Mouse (Mus musculus) cerebellum, adult (tissue): ENCODE measurements around the gene Sash1.

Experiments used
- ATAC-seq: cut with Nextera tagmentation; 2 replicates; pipeline ENCODE4 v1.9.2; 2017; ENCODE audit warnings: mild to moderate bottlenecking, moderate library complexity, mixed read lengths; ENCODE audit not compliant: insufficient number of reproducible peaks, low FRiP score, low TSS enrichment

Gene Sash1

GRCm38 (mm10) chr10:8858718-8859117 is 27.2 kb downstream of the Sash1 start:
- no peak for ATAC-seq

GRCm38 (mm10) chr10:8856942-8857341 is 28.9 kb downstream of the Sash1 start:
- no peak for ATAC-seq

DNA sequence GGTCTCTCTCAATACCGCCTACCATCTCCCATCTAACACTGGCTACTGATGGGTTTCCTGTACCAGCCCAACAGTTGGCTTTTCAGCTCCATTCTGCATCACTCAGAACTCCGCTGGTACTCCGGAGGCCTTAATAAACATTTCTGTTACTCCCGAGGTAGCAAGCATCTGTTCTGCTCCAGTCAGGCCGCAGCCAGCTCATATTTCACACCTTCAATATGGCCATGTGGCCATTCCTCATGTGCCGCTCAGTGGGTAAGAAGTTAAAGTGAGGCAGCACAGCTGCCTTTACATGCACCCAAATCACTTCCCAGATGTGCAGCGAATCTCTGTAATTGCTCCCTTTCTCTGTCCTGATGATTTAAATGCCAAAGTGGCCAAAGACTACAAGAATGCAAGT is 32.5 kb downstream of the Sash1 start:
- ATAC-seq = no peak

- ATAC-seq = no peak
Measured at GRCm38 (mm10) chr10:8851625-8852024, 34.2 kb downstream of the Sash1 start.

- ATAC-seq = no peak
Measured at GRCm38 (mm10) chr10:8847974-8848373, 37.9 kb downstream of the Sash1 start.

DNA sequence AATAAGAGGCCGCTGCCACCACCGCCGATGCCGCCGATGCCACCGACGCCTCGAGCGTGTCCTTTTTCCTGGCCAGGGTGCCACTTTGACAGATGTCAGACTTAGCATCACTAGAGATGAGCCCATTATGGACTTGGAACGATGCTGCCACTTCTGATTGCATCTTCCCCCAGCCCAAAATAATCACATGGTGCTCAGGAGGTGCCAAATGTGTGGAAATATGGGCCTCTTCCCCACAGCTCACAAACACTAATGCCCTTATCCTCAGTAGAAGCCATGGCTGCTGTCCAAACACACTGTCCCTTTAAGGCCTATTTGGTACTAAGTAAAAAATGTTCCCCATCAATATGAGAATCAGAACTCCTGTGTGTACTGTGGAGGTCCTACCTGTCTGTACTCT is 39.6 kb downstream of the Sash1 start:
- no peak for ATAC-seq

DNA sequence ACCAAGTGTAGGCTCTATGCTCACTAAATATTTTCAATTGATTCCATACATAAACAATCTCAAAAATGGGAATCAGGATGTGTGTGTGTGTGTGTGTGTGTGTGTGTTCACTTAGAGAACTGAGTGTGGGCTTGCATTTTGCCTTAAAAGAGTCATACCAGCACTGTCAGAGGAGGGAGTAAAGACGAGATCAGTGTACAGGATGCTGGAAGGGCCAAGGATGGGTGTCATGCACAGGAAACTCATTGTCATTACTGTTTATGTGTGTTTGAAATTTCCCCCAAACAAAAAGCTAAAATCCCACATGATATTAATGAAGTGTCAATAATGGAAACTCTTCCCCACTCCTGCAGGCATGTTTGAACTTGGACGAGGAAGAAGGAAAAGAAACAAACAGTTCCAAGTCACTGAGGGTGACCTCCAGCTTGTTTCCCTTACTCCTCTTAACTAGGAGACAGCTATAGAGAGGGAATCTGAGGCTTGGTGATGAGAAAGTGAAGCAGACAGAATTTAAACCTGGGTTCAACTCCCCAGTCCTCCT is 40.6 kb downstream of the Sash1 start:
- no peak for ATAC-seq

DNA sequence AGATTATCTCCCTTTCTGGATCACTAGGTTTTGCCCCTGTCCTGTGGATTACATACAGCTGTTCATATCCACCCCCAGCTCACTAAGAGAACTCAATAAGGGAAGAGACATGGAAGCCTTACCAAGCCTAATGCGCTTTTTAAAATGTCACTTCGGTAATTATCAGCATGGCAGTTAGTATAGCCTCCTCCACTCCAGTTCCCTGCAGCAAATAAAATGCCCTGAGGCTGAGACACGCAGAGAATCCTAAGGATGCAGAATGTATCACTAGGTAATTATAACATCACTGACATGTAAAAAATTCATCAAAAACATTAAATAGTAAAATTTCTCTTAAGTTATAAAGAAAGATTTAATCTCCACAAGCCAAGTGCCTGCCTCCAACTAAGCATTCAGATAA is 45.9 kb downstream of the Sash1 start:
- no peak for ATAC-seq

DNA sequence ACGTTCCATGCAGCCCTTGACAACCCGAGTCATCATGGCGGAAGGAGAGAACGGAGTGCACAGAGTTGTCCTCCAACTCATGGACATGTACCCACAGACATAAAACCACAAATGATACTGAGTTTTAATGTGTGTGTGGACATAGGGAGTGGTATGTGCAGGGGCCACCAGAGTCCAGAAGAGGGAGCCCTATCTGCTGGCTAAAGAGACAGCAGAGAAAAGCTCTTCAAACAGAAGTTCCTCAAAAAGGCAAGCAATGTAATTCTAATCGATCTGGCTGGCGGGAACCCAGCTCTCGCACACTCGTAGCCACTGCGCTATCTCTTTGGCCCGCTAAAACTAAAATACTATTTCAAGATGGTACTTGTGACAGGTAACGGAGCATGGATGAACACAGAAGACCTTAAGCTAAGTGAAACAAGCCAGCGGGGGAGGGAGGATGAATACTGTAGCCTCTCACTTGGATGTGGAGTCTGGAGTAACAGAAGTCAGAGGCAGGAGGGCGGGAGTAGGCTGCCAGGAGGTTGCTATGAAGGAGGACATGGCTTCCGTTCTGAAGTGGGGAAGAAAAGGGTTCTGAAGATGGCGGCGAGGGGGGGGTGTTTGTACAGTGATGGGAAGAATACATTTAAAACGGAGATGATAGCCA is 51.9 kb downstream of the Sash1 start:
- ATAC-seq = no peak

DNA sequence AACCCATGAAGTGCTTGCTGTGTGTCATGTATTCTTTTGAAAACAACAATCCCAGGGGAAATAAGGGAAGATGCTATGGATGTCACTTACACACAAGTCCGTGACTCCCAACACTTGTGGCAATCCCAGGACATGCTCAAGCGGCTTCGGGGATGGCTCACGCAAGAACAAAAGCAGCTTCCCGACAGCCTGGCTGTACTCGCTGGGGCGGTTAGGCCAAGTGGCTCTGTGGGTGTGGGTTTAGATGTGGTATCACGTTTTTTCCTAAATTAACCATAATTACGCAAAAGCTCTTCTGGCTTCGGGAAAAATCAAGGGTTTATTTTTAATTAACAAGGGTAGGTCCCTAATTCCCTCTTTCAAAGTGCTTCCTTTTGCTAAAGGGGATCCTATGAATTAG is 59.6 kb downstream of the Sash1 start:
- ATAC-seq = no peak

- ATAC-seq = no peak
Measured at GRCm38 (mm10) chr10:8825874-8826273, 60.0 kb downstream of the Sash1 start.

- no peak for ATAC-seq
Measured at GRCm38 (mm10) chr10:8818066-8818465, 67.8 kb downstream of the Sash1 start.

- no peak for ATAC-seq
Measured at GRCm38 (mm10) chr10:8813984-8814578, 71.8 kb downstream of the Sash1 start.

DNA sequence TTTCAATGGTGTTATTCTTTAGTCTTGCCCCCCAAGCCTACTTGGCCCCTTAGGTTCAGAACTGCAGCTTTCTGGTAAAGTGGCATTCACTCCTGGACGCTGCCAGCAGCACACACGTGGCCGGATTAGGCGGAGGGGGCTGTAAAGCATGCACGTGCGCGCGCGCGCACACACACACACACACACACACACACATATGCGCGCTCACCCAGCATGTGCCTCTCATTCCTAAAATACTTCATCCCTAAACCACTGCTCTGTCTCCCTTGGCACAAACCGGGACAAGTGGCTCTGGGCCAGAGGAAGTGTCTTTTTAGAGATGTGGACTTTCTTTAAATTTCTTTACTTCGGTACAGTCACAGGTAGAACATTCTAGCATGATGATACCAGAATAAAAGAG is 72.6 kb downstream of the Sash1 start:
- no peak for ATAC-seq

- ATAC-seq = no peak
Measured at GRCm38 (mm10) chr10:8812807-8813206, 73.1 kb downstream of the Sash1 start.

- ATAC-seq = no peak
Measured at GRCm38 (mm10) chr10:8811261-8812039, 74.4 kb downstream of the Sash1 start.

DNA sequence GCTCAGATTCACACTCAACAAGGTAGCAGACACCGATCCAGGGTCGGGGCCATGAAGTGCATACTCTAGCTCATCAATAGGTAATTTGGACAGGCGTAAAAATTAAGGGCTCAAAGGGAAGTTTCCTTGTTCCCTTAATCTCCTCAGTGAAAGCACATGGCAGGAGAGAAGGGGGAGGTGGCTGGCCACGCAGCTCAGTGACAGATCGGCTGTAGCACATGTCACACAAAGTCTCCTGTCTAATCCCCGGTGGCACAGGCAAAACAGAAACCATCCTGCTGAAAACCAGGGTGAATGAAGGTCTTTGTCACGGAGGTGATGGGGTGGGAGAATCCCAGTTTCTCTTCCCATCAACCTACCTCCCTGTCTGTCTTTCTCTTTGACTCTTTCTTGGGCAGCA is 75.4 kb downstream of the Sash1 start:
- no peak for ATAC-seq

- ATAC-seq = no peak
Measured at GRCm38 (mm10) chr10:8808383-8808782, 77.5 kb downstream of the Sash1 start.

- no peak for ATAC-seq
Measured at GRCm38 (mm10) chr10:8807581-8807980, 78.3 kb downstream of the Sash1 start.

DNA sequence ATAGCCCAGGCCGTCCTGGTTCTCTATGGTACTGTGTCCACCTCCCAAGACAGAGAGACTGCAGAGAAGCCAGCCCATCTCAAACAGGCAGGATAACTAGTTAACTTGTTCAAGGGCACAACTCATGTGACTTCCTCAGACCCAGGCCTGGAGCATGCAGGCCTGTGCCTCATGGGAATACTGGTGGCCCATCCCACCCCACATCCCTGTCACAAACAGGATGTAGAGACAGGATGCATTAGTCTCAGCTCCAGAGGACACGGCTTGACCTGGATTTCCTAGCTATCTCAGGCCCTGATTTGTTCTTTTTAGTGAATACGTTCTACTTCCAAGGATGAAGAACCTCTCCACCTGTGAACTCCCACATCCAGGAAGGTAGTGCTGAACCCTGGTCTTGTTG is 80.5 kb downstream of the Sash1 start:
- no peak for ATAC-seq

DNA sequence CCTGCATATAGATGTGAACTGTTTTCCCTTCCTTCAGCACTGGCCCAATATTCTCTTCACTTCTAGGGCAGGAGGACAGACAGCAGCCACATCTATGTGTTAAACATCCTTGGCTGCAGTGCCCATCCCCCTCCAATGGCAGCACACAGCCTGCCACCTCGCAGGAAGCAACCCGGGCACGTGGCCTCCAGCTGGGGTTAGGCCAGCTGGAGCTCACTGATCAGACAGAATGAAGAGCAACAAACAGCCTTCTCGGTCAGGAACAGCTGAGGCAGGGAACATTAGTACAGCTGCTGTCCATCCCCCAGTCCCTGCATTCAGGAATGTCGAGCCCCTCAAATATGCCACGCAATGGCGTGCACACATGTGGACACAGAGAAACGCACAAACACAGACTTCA is 81.6 kb downstream of the Sash1 start:
- ATAC-seq = no peak
